Mouse (Mus musculus): ENCODE measurements at regions not wholly inside any gene's neighbourhood (a gene's known extent, or its start where the extent isn't known, plus 50 kb on each side); places are given as distances from the start of the nearest gene placed in this dataset.

DNA sequence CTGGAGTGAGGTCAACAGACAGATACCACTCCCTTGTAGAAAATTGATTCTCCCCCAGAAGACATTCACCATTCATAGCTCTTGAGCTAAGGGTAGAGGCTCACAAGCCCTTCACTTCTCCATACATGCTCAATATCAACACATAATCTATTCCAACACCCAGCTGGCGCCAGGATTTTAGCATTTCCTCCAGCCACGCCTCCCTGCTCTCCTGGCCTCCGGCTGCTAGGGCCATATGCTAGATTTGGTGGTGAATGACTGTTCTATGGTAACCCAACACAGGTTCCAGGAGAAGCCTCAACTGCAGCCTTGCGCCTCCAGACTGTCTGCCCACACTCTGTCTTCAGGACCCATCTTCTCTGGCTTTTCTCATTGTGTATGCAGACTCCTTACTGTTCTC lies 197.9 kb downstream of the Gm11011 start:
- Histone ChIP-seq H3K4me3 (replicated peaks) (no peak overlapping the region), H3K9ac (no peak overlapping the region), H3K4me1 (peaks cover 8% of the 10 kb centered on the region; the same call in 1 of the 2 replicates), H3K9me3 (replicated peaks) (no peaks in the 10 kb centered on the region), H3K4me2 (no peak overlapping the region), H3K27ac (no peak overlapping the region), H3K36me3 (no peaks in the 10 kb centered on the region), H3K27me3 (no peaks in the 10 kb centered on the region)
- 90% methylated on average over 4 of the region's 4 CpGs for WGBS
- ATAC-seq (replicated peaks; ENCODE audit: low FRiP score): no peak

DNA sequence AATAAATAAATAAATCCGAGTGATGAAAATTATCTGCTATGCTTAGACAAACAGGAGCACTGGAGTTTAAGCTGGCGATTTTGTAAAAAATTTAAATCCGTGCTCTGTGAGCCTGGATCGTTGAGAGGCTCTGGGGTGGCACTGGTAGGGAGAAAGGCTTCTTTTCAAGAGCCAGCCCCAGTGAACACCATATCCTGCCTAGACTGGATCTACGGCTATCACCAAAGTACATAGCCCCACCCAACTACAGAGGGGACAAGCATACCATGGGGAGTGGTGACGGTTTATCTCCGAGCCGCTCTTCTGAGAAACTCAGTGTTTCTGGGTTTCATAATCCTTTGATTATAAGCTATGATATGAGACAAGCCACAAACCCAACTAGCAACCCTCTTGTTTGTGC lies 199.0 kb downstream of the Gm11011 start:
- Histone ChIP-seq H3K36me3 (no peaks in the 10 kb centered on the region), H3K4me2 (no peak overlapping the region), H3K4me1 (peaks cover 8% of the 10 kb centered on the region; the same call in 1 of the 2 replicates), H3K4me3 (replicated peaks) (no peak overlapping the region), H3K27me3 (no peaks in the 10 kb centered on the region), H3K9ac (no peak overlapping the region), H3K27ac (no peak overlapping the region), H3K9me3 (replicated peaks) (no peaks in the 10 kb centered on the region)
- ATAC-seq (replicated peaks; ENCODE audit: low FRiP score): no peak
- whole genome bisulfite sequencing: 73% methylated on average over 8 of the region's 8 CpGs

DNA sequence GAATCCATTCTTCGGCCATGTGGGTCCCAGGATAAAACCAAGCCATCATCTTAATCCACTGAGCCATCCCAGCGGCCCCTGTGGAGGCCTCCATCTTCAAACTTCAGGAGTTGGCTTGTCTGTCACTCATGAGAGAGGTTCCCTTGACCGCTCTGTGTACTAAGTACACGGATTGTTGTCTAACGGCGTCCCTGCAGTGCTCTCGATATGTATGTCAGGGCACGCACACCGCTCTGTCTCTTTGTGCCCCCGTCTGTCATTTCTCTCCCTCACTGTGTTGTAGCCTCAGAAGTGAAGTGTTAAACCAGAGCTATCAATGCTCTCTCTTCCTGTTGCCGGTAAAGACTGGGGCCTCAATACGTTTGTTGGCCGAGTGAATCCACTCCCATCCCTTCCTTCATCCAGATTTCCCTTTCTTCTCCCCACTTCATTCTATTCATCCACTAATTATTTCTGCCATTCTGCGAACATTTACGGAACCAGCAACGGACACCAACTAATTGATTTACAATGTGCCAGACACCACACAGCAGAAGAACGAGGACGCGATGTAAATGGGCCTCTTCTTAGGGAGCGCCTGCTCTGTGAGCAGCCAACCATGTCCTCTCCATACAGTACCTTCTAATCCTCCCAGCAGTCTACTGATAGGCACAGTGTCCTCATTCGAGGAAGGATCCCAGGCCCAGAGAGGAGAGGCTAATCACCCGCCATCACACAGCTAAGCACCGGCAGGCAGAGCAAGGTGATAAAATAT lies 199.6 kb downstream of the Gm11011 start:
- H3K27ac ChIP-seq: no peak overlapping the region
- H3K36me3 ChIP-seq: no peaks in the 10 kb centered on the region
- H3K4me3 ChIP-seq (replicated peaks): no peak overlapping the region
- H3K4me2 ChIP-seq: 0 out of 2 replicates have a peak overlapping the region, but pooled peaks have one; percentile 19
- 0 out of 2 replicates have a peak, but pooled peaks have one; percentile 54 for ATAC-seq (replicated peaks; ENCODE audit: low FRiP score)
- peaks cover 8% of the 10 kb centered on the region; the same call in 1 of the 2 replicates for H3K4me1 ChIP-seq
- no peak overlapping the region for H3K9ac ChIP-seq
- 44% methylated on average over 23 of the region's 23 CpGs for WGBS
- H3K9me3 ChIP-seq (replicated peaks): no peaks in the 10 kb centered on the region
- no peaks in the 10 kb centered on the region for H3K27me3 ChIP-seq

DNA sequence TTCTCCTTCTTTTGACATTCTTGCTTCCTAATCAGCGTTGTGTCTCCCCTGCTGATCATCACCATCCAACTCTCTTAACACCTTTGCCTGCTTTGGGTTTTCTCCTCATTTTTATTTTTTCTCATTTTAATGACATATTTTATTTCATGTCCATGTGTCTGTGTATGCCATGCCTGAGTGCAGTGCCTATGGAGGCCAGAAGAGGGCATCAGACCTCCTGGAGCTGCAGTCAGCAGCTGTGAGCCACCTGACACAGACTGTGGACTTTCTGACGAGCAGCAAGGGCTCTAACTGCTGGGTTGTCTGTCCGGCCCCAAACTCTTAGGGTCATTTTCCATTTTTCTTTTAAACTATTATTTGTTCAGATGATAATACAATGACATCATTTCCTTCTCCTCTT lies 203.8 kb downstream of the Gm11011 start:
- Histone ChIP-seq H3K4me1 (peaks cover 8% of the 10 kb centered on the region; the same call in 1 of the 2 replicates), H3K9me3 (replicated peaks) (no peaks in the 10 kb centered on the region), H3K4me2 (no peak overlapping the region), H3K4me3 (replicated peaks) (no peak overlapping the region), H3K27ac (no peak overlapping the region), H3K36me3 (no peaks in the 10 kb centered on the region), H3K27me3 (no peaks in the 10 kb centered on the region), H3K9ac (no peak overlapping the region)
- 94% methylated on average over 3 of the region's 3 CpGs for WGBS
- ATAC-seq (replicated peaks; ENCODE audit: low FRiP score): no peak

- no peak overlapping the region for H3K27ac ChIP-seq
- H3K4me1 ChIP-seq: no peaks in the 10 kb centered on the region; the same call in 1 of the 2 replicates
- H3K36me3 ChIP-seq: no peaks in the 10 kb centered on the region
- ATAC-seq (replicated peaks; ENCODE audit: low FRiP score): no peak
- H3K9me3 ChIP-seq (replicated peaks): 0 out of 2 replicates have a peak, but pooled peaks cover 7% of the 10 kb centered on the region
- H3K27me3 ChIP-seq: no peaks in the 10 kb centered on the region
- WGBS: 88% methylated on average over 7 of the region's 7 CpGs
- H3K4me3 ChIP-seq (replicated peaks): no peak overlapping the region
- H3K4me2 ChIP-seq: no peak overlapping the region
- no peak overlapping the region for H3K9ac ChIP-seq
Observed at GRCm38 (mm10) chr2:169373069-169373468, 214.5 kb downstream of the Gm11011 start.

DNA sequence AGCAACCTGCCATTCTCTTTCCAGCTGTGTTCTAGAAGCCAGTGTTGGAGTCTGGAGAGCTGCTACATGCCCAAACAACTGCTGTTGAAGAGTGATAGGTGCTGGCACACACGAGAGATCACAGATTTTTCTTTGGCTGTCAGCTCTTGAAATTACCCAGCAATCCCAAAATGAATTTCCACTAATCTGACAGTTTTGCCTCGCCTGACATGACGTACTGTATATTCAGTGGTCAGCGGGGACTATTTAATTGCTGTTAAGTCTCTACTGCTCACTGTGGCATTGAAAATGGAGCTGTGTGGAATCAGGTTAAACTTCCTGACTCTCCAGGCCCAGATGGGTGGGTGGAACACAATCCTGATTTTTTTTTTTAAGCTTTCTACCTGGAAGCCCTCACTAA lies 222.5 kb downstream of the Gm11011 start:
- Histone ChIP-seq H3K9me3 (replicated peaks) (no peaks in the 10 kb centered on the region; the same call in 1 of the 2 replicates), H3K36me3 (no peaks in the 10 kb centered on the region), H3K4me2 (no peak overlapping the region), H3K27me3 (no peaks in the 10 kb centered on the region), H3K4me1 (peaks cover 8% of the 10 kb centered on the region), H3K27ac (no peak overlapping the region), H3K9ac (no peak overlapping the region), H3K4me3 (replicated peaks) (no peak overlapping the region)
- WGBS: 39% methylated on average over 4 of the region's 4 CpGs
- ATAC-seq (replicated peaks; ENCODE audit: low FRiP score): no peak

DNA sequence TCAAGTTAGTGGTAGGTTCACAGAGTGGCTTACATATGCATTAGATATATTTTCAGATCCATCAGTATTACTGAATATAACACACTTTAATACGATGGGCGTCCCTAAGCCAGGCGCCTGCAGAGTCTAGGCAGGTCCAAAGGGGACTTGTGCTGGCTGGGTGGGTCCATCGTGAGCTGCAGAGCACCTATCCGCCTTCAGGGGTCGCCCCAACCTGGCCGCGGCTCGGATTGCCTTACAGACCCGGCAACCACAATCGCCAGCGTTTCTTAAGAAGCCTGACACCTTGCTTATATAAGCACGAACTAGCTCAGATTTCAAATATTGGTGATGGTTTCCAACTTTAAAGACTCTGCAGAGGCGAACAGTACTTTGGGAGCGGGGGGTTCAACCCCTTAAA lies 227.3 kb downstream of the Gm11011 start:
- peaks cover 8% of the 10 kb centered on the region for H3K4me1 ChIP-seq
- H3K27me3 ChIP-seq: no peaks in the 10 kb centered on the region
- H3K27ac ChIP-seq: no peak overlapping the region
- H3K9ac ChIP-seq: no peak overlapping the region
- 0 out of 2 replicates have a peak, but pooled peaks have one; percentile 54 for ATAC-seq (replicated peaks; ENCODE audit: low FRiP score)
- WGBS: 20% methylated on average over 15 of the region's 15 CpGs
- peak overlapping the region; percentile 45 for H3K4me2 ChIP-seq
- no peaks in the 10 kb centered on the region for H3K36me3 ChIP-seq
- no peaks in the 10 kb centered on the region; the same call in 1 of the 2 replicates for H3K9me3 ChIP-seq (replicated peaks)
- 0 out of 2 replicates have a peak overlapping the region, but pooled peaks have one; percentile 10 for H3K4me3 ChIP-seq (replicated peaks)

- Histone ChIP-seq H3K4me1 (peaks cover 8% of the 10 kb centered on the region), H3K4me2 (no peak overlapping the region), H3K27ac (no peak overlapping the region), H3K9ac (no peak overlapping the region), H3K4me3 (replicated peaks) (no peak overlapping the region), H3K9me3 (replicated peaks) (no peaks in the 10 kb centered on the region), H3K27me3 (no peaks in the 10 kb centered on the region), H3K36me3 (no peaks in the 10 kb centered on the region)
- whole genome bisulfite sequencing: 80% methylated on average over 10 of the region's 10 CpGs
- no peak for ATAC-seq (replicated peaks; ENCODE audit: low FRiP score)
Observed at GRCm38 (mm10) chr2:169357400-169357799, 230.1 kb downstream of the Gm11011 start.

DNA sequence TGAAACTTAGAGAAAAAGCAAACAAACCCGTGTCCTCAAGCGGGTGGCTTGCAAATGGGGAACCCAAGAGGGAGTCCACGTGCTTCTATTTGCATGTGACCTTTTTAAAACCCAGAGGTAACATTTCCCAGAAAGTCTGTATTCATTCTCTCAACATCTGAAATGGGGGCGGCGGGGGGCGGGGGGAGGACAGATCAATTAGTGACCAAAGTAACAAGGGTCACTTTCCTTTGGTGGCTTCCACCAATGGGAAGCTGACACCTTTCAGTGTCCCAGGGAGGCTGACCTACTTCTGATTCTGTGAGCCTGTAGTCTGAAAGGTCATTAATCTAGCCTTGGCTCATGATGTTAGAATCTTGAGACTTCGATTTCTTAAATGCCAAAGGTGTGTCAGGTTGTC lies 236.0 kb downstream of the Gm11011 start:
- H3K4me2 ChIP-seq: no peak overlapping the region
- WGBS: 80% methylated on average over 7 of the region's 7 CpGs

DNA sequence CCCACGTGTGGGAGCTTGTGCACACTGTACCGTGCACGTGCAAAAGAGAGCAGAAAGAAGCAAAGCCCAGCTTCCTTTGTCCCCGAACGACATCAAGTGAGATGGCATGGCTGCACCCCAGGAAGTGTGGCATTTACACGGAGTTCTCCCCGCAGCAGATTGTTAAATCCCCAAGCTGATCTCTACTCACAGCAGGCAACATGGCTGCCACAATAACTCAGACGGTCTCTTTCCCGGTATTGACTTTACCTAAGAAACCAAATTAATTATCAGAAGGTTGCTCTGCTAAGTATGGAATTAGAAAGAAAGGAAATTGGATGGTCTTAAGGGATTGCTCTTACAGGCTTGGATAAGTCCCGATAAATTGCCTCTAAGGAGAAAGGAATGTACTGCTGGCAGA lies 241.4 kb downstream of the Gm11011 start:
- no peak overlapping the region for H3K4me3 ChIP-seq (replicated peaks)
- WGBS: 75% methylated on average over 10 of the region's 10 CpGs
- H3K4me1 ChIP-seq: no peaks in the 10 kb centered on the region
- no peak overlapping the region for H3K27ac ChIP-seq
- no peak overlapping the region for H3K9ac ChIP-seq
- no peaks in the 10 kb centered on the region for H3K27me3 ChIP-seq
- no peak for ATAC-seq (replicated peaks; ENCODE audit: low FRiP score)
- H3K36me3 ChIP-seq: no peaks in the 10 kb centered on the region
- H3K9me3 ChIP-seq (replicated peaks): peaks cover 3% of the 10 kb centered on the region
- no peak overlapping the region for H3K4me2 ChIP-seq

More for the DNA sequence above, 236.0 kb downstream of the Gm11011 start:
- Histone ChIP-seq H3K4me1 (no peaks in the 10 kb centered on the region; the same call in 1 of the 2 replicates), H3K9me3 (replicated peaks) (peaks cover 3% of the 10 kb centered on the region), H3K4me3 (replicated peaks) (no peak overlapping the region), H3K27me3 (no peaks in the 10 kb centered on the region), H3K36me3 (no peaks in the 10 kb centered on the region), H3K9ac (no peak overlapping the region), H3K27ac (no peak overlapping the region)
- ATAC-seq (replicated peaks; ENCODE audit: low FRiP score): no peak

GRCm38 (mm10) chr2:169319521-169319920 lies 268.0 kb downstream of the Gm11011 start:
- WGBS: 76% methylated on average over 5 of the region's 5 CpGs
- no peaks in the 10 kb centered on the region for H3K4me1 ChIP-seq
- H3K9me3 ChIP-seq (replicated peaks): no peaks in the 10 kb centered on the region
- no peak overlapping the region for H3K4me2 ChIP-seq
- no peak overlapping the region for H3K4me3 ChIP-seq (replicated peaks)
- H3K9ac ChIP-seq: no peak overlapping the region
- no peak overlapping the region for H3K27ac ChIP-seq
- H3K27me3 ChIP-seq: no peaks in the 10 kb centered on the region
- no peak for ATAC-seq (replicated peaks; ENCODE audit: low FRiP score)
- no peaks in the 10 kb centered on the region for H3K36me3 ChIP-seq

DNA sequence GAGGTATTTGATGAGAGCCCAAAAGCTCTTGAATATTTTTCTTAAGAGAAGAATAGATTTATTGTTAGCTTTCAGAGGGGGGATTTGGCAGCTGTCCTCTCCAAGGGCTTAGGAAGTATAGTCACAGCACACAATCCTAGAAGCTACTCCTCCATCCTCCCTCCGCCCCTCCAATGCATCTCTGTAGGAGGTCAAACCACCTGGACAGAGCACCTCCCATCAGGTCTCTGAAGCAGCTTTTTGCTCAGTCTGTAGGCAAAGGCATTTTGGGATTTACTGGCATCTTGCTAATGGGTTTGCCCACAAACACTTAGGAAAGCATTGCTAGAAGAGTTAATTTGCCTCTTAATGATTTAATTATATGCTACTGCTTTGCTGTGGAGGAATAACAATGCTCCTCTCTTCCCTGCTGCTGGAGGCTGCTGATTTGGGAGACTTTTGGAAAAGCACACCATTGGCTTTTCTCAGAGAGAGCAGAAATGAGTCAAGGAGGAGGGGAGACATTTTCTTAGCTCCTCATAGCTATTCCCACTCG lies 273.1 kb downstream of the Gm11011 start:
- no peaks in the 10 kb centered on the region for H3K36me3 ChIP-seq
- H3K27ac ChIP-seq: no peak overlapping the region
- H3K4me2 ChIP-seq: no peak overlapping the region
- H3K27me3 ChIP-seq: no peaks in the 10 kb centered on the region
- no peak overlapping the region for H3K9ac ChIP-seq
- no peak overlapping the region for H3K4me3 ChIP-seq (replicated peaks)
- no peaks in the 10 kb centered on the region for H3K9me3 ChIP-seq (replicated peaks)
- 45% methylated on average over 2 of the region's 2 CpGs for WGBS
- H3K4me1 ChIP-seq: no peaks in the 10 kb centered on the region
- no peak for ATAC-seq (replicated peaks; ENCODE audit: low FRiP score)

Data from kidney, embryonic 15.5 days (tissue).